ENCODE assay signal across 13 mouse cellular contexts in genomic region chr17:25076906-25077305, GRCm38 (mm10). TPM values are rescaled to one million over a fixed set of nuclear protein-coding genes. Genes with fewer than 3 reads are reported as not detected.
DNase-seq lines count a peak whose midpoint lies in the region; ATAC-seq and TF ChIP-seq lines count a peak whose summit lies in the region.
"Had no signal": no experiment of that assay in that cellular context is flagged by ENCODE, and none has a peak within 500 bp of the region (broad histone marks: within the 10 kb centered on the region; RNA-seq: fewer than 3 reads in every experiment).

No protein-coding gene starts in this region.

- TF ChIP-seq POLR2A in kidney, adult 2 months (IDR thresholded peaks at IDR 0.05; ENCODE audit: low read depth, low read length), result no peak

- intact Hi-C loops in gastrocnemius, adult 2 months (cut with DNase I), result no loop called here

- no peak for TF ChIP-seq EP300 in lung, postnatal 0 days (IDR thresholded peaks at IDR 0.05)

- TF ChIP-seq CTCF in gastrocnemius, adult 2 months (IDR thresholded peaks at IDR 0.05), result no peak
- no peak for TF ChIP-seq CTCF in kidney, adult 2 months (conservative IDR thresholded peaks at IDR 0.05; ENCODE audit: insufficient read depth, insufficient read length, low read depth, low read length)
- no peak for TF ChIP-seq CTCF in lung, postnatal 0 days (IDR thresholded peaks at IDR 0.05)

- H3K27me3 ChIP-seq in kidney, adult 2 months (replicated peaks; ENCODE audit: control insufficient read depth, insufficient read depth, low read length), result no peaks in the 10 kb centered on the region
- no peaks in the 10 kb centered on the region for H3K27me3 ChIP-seq in lung, postnatal 0 days (replicated peaks; ENCODE audit: insufficient read depth, low read length)
- H3K27me3 ChIP-seq in embryonic facial prominence, embryonic 13.5 days, result no peaks in the 10 kb centered on the region
- H3K27me3 ChIP-seq in forebrain, embryonic 11.5 days (ENCODE audit: control insufficient read depth, insufficient read depth, low read length), result no peaks in the 10 kb centered on the region

- WGBS in kidney, adult 2 months, result 67% methylated on average over 4 of the region's 4 CpGs
- WGBS in lung, postnatal 0 days, result 77% methylated on average over 4 of the region's 4 CpGs
- WGBS in embryonic facial prominence, embryonic 13.5 days, result 88% methylated on average over 4 of the region's 4 CpGs
- WGBS in forebrain, embryonic 11.5 days, result 92% methylated on average over 4 of the region's 4 CpGs

- no peaks in the 10 kb centered on the region for H3K36me3 ChIP-seq in kidney, adult 2 months (ENCODE audit: control insufficient read depth, insufficient read depth, low read length)
- no peaks in the 10 kb centered on the region; the same call in 1 of the 2 replicates for H3K36me3 ChIP-seq in lung, postnatal 0 days (ENCODE audit: insufficient read depth, low read length)
- H3K36me3 ChIP-seq in embryonic facial prominence, embryonic 13.5 days, result 0 out of 2 replicates have a peak, but pooled peaks cover 8% of the 10 kb centered on the region
- no peaks in the 10 kb centered on the region for H3K36me3 ChIP-seq in forebrain, embryonic 11.5 days (ENCODE audit: control insufficient read depth, insufficient read depth, low read length)

- 0 out of 2 replicates have a peak, but pooled peaks cover 5% of the 10 kb centered on the region for H3K4me1 ChIP-seq in kidney, adult 2 months (ENCODE audit: control insufficient read depth, insufficient read depth, low read length)
- H3K4me1 ChIP-seq in lung, postnatal 0 days (ENCODE audit: insufficient read depth, low read depth, low read length), result peaks cover 5% of the 10 kb centered on the region; the same call in 1 of the 2 replicates
- peaks cover 43% of the 10 kb centered on the region for H3K4me1 ChIP-seq in embryonic facial prominence, embryonic 13.5 days
- no peaks in the 10 kb centered on the region for H3K4me1 ChIP-seq in forebrain, embryonic 11.5 days (replicated peaks; ENCODE audit: control insufficient read depth, insufficient read depth, low read length)

- peak overlapping the region; percentile 72 for H3K4me3 ChIP-seq in gastrocnemius, adult 2 months
- peak overlapping the region; percentile 25; the same call in 1 of the 2 replicates for H3K4me3 ChIP-seq in kidney, adult 2 months (ENCODE audit: insufficient read depth, low read depth, low read length)
- H3K4me3 ChIP-seq in lung, postnatal 0 days (ENCODE audit: low read depth, low read length), result peak overlapping the region; percentile 64
- no peak overlapping the region for H3K4me3 ChIP-seq in embryonic facial prominence, embryonic 13.5 days
- H3K4me3 ChIP-seq in forebrain, embryonic 11.5 days (ENCODE audit: low read depth, low read length), result no peak overlapping the region
- H3K4me3 ChIP-seq: erythroblast, embryonic 14.5 days had no signal

- H3K9ac ChIP-seq in lung, postnatal 0 days (replicated peaks; ENCODE audit: low read depth), result no peak overlapping the region
- no peak overlapping the region for H3K9ac ChIP-seq in embryonic facial prominence, embryonic 13.5 days
- no peak overlapping the region for H3K9ac ChIP-seq in forebrain, embryonic 11.5 days (ENCODE audit: low read length)

- H3K4me2 ChIP-seq in lung, postnatal 0 days (replicated peaks; ENCODE audit: low read depth, low read length), result peak overlapping the region; percentile 70
- H3K4me2 ChIP-seq in embryonic facial prominence, embryonic 13.5 days, result 0 out of 2 replicates have a peak overlapping the region, but pooled peaks have one; percentile 44
- H3K4me2 ChIP-seq in forebrain, embryonic 11.5 days (ENCODE audit: low read depth, low read length, severe bottlenecking), result no peak overlapping the region

- H3K9me3 ChIP-seq in lung, postnatal 0 days (ENCODE audit: low read length), result no peaks in the 10 kb centered on the region
- no peaks in the 10 kb centered on the region for H3K9me3 ChIP-seq in embryonic facial prominence, embryonic 13.5 days
- H3K9me3 ChIP-seq in forebrain, embryonic 11.5 days (ENCODE audit: control insufficient read depth, low read length), result no peaks in the 10 kb centered on the region

- peak overlapping the region; percentile 95 for H3K27ac ChIP-seq in gastrocnemius, adult 2 months
- H3K27ac ChIP-seq in kidney, adult 2 months (ENCODE audit: insufficient read depth, low read depth, low read length), result 0 out of 2 replicates have a peak overlapping the region, but pooled peaks have one; percentile 12
- H3K27ac ChIP-seq in lung, postnatal 0 days (ENCODE audit: low read length), result no peak overlapping the region
- H3K27ac ChIP-seq in embryonic facial prominence, embryonic 13.5 days, result no peak overlapping the region
- no peak overlapping the region for H3K27ac ChIP-seq in forebrain, embryonic 11.5 days (ENCODE audit: low read depth, low read length)

- no peak for ATAC-seq in lung, postnatal 0 days
- ATAC-seq in embryonic facial prominence, embryonic 13.5 days (ENCODE audit: insufficient number of reproducible peaks, insufficient read depth, low FRiP score, low TSS enrichment, low read depth), result no peak
- ATAC-seq in forebrain, embryonic 11.5 days (replicated peaks; ENCODE audit: low FRiP score), result no peak

- no peak for DNase-seq in gastrocnemius, adult 2 months
- no peak for DNase-seq in gastrocnemius, postnatal 10 days
- no peak for DNase-seq in kidney, adult 2 months
- DNase-seq in kidney, adult 18-20 months, result no peak
- DNase-seq in lung, postnatal 0 days (ENCODE audit: low spot score), result no peak
- no peak for DNase-seq in lung, postnatal 36 days
- no peak for DNase-seq in forebrain, embryonic 11.5 days (ENCODE audit: low spot score)
- DNase-seq: kidney, adult 11 months; layer of hippocampus, postnatal 36 days had no signal

RNA-seq across cellular contexts. Expression of gene Tmem204, which starts 6.5 kb away (rescaled TPM):
- total RNA-seq in gastrocnemius, adult 2 months (2021), result 10 to 100 TPM in 1 of 2 experiments, 1 to 10 TPM in 1; 8.3 to 21.5 TPM
- 10 to 100 TPM; 16.0 to 16.5 TPM for total RNA-seq in gastrocnemius, postnatal 10 days (2021)
- polyA plus RNA-seq in kidney, adult 2 months (2012; rRNA removed), result 93.4 and 100 TPM in 2 replicates
- 186 and 218 TPM in 2 replicates for polyA plus RNA-seq in lung, postnatal 0 days (2015; fragmentation: Nextera tagmentation; extraction: Ambion mirVana)
- 15.2 and 18.4 TPM in 2 replicates for polyA plus RNA-seq in embryonic facial prominence, embryonic 13.5 days (2015; fragmentation: Nextera tagmentation; extraction: Ambion mirVana)
- polyA plus RNA-seq in forebrain, embryonic 11.5 days (2014; fragmentation: Nextera tagmentation; extraction: Ambion mirVana), result 9.8 and 13.2 TPM in 2 replicates
- polyA plus RNA-seq: erythroblast, embryonic 14.5 days had no signal

RNA-seq across cellular contexts. Expression of gene Telo2, which starts 38.9 kb away (rescaled TPM):
- total RNA-seq in gastrocnemius, adult 2 months (2021), result 10 to 100 TPM in 1 of 2 experiments, 1 to 10 TPM in 1; 4.5 to 11.4 TPM
- total RNA-seq in gastrocnemius, postnatal 10 days (2021), result 10 to 100 TPM; 13.0 to 16.1 TPM
- 11.6 and 13.3 TPM in 2 replicates for polyA plus RNA-seq in kidney, adult 2 months (2012; rRNA removed)
- 13.7 and 13.9 TPM in 2 replicates for polyA plus RNA-seq in lung, postnatal 0 days (2015; fragmentation: Nextera tagmentation; extraction: Ambion mirVana)
- 48.1 and 53.5 TPM in 2 replicates for polyA plus RNA-seq in embryonic facial prominence, embryonic 13.5 days (2015; fragmentation: Nextera tagmentation; extraction: Ambion mirVana)
- polyA plus RNA-seq in forebrain, embryonic 11.5 days (2014; fragmentation: Nextera tagmentation; extraction: Ambion mirVana), result 41.2 and 45.4 TPM in 2 replicates

RNA-seq across cellular contexts. Expression of gene Ptx4, which starts 43.7 kb away (rescaled TPM):
- total RNA-seq in gastrocnemius, adult 2 months (2021), result 1 to 10 TPM; 2.2 to 6.1 TPM
- total RNA-seq in gastrocnemius, postnatal 10 days (2021), result 1 to 10 TPM; 7.3 to 8.7 TPM
- polyA plus RNA-seq in kidney, adult 2 months (2012; rRNA removed), result not detected in 2 replicates
- polyA plus RNA-seq in lung, postnatal 0 days (2015; fragmentation: Nextera tagmentation; extraction: Ambion mirVana), result 0.25 and 0.32 TPM in 2 replicates
- 0.83 and 1.2 TPM in 2 replicates for polyA plus RNA-seq in embryonic facial prominence, embryonic 13.5 days (2015; fragmentation: Nextera tagmentation; extraction: Ambion mirVana)
- polyA plus RNA-seq in forebrain, embryonic 11.5 days (2014; fragmentation: Nextera tagmentation; extraction: Ambion mirVana), result 0.12 TPM in 1 of 2 replicates, not detected in the other
- polyA plus RNA-seq: C2C12; erythroblast, embryonic 14.5 days; liver, embryonic 16.5 days had no signal

RNA-seq across cellular contexts. Expression of gene Clcn7, which starts 56.3 kb away (rescaled TPM):
- 10 to 100 TPM; 16.2 to 19.2 TPM for total RNA-seq in gastrocnemius, adult 2 months (2021)
- 10 to 100 TPM; 14.0 to 20.0 TPM for total RNA-seq in gastrocnemius, postnatal 10 days (2021)
- 42.6 and 51.3 TPM in 2 replicates for polyA plus RNA-seq in kidney, adult 2 months (2012; rRNA removed)
- 18.0 and 19.2 TPM in 2 replicates for polyA plus RNA-seq in lung, postnatal 0 days (2015; fragmentation: Nextera tagmentation; extraction: Ambion mirVana)
- polyA plus RNA-seq in embryonic facial prominence, embryonic 13.5 days (2015; fragmentation: Nextera tagmentation; extraction: Ambion mirVana), result 26.0 and 27.8 TPM in 2 replicates
- polyA plus RNA-seq in forebrain, embryonic 11.5 days (2014; fragmentation: Nextera tagmentation; extraction: Ambion mirVana), result 24.2 and 25.4 TPM in 2 replicates

Comparison
In these comparisons a context has a peak if more than half of its experiments do, and no peak if none do; other contexts are left out.
1. H3K27ac ChIP-seq: peak in gastrocnemius, adult 2 months (single experiment) and kidney, adult 2 months (single experiment); none in lung, postnatal 0 days (single experiment), embryonic facial prominence, embryonic 13.5 days (single experiment) and forebrain, embryonic 11.5 days (single experiment).
2. H3K4me3 ChIP-seq: peak in gastrocnemius, adult 2 months (single experiment), kidney, adult 2 months (single experiment) and lung, postnatal 0 days (single experiment); none in embryonic facial prominence, embryonic 13.5 days (single experiment) and forebrain, embryonic 11.5 days (single experiment).